Mouse (Mus musculus) liver, embryonic 11.5 days (tissue): ENCODE measurements at regions not wholly inside any gene's neighbourhood (a gene's known extent, or its start where the extent isn't known, plus 50 kb on each side); places are given as distances from the start of the nearest gene placed in this dataset.
A peak's percentile ranks its signal among the peaks of the same experiment; 100 is the strongest.

Experiments
- ATAC-seq: fragments of 200-750 bp; cut with Nextera tagmentation; replicated peaks from 2 replicates; pipeline ENCODE4 v1.8.0; 2017; ENCODE audit warnings: moderate number of reproducible peaks, mild to moderate bottlenecking, moderate TSS enrichment, moderate library complexity; ENCODE audit not compliant: low FRiP score
- DNase-seq: peaks from one replicate; pipeline ENCODE4 v3.0.0-alpha.2; 2017; ENCODE audit warnings: low spot score
- H3K27ac ChIP-seq: fragments of 300-500 bp; sonication (generic); 2 replicates; pipeline ENCODE4 v1.5.1; 2014; ENCODE audit warnings: mild to moderate bottlenecking, low read depth, low read length, control low read depth
- H3K27me3 ChIP-seq: fragments of 300-500 bp; sonication (generic); replicated peaks from 2 replicates; pipeline ENCODE4 v1.6.1; 2014; ENCODE audit warnings: low read length, mixed read lengths; ENCODE audit not compliant: control insufficient read depth, insufficient read depth
- H3K36me3 ChIP-seq: fragments of 300-500 bp; sonication (generic); 2 replicates; pipeline ENCODE4 v1.6.1; 2014; ENCODE audit warnings: mild to moderate bottlenecking, low read length, moderate library complexity, mixed read lengths; ENCODE audit not compliant: control insufficient read depth, insufficient read depth
- H3K4me1 ChIP-seq: fragments of 300-500 bp; sonication (generic); replicated peaks from 2 replicates; pipeline ENCODE4 v1.6.1; 2014; ENCODE audit warnings: low read length, mixed read lengths; ENCODE audit not compliant: control insufficient read depth, insufficient read depth
- H3K4me2 ChIP-seq: fragments of 300-500 bp; sonication (generic); 2 replicates; pipeline ENCODE4 v1.6.1; 2014; ENCODE audit warnings: mild to moderate bottlenecking, control low read depth, moderate library complexity
- H3K4me3 ChIP-seq: fragments of 300-500 bp; sonication (generic); 2 replicates; pipeline ENCODE4 v1.5.1; 2014; ENCODE audit warnings: low read depth, low read length, control low read depth
- H3K9ac ChIP-seq: fragments of 300-500 bp; sonication (generic); 2 replicates; pipeline ENCODE4 v1.6.1; 2014; ENCODE audit warnings: low read depth, low read length, control low read depth
- H3K9me3 ChIP-seq: fragments of 300-500 bp; sonication (generic); 2 replicates; pipeline ENCODE4 v1.6.1; 2016; ENCODE audit warnings: low read length, inconsistent platforms, mixed read lengths; ENCODE audit not compliant: control insufficient read depth
- WGBS: fragments of 180-500 bp; shearing (Covaris S2); extraction: QIAGEN DNeasy Blood & Tissue Kit; methylation state at CpG from one replicate; pipeline ENCODE4 v1.1.7; 2014; 5-methylcytosine and 5-hydroxymethylcytosine counted together

DNA sequence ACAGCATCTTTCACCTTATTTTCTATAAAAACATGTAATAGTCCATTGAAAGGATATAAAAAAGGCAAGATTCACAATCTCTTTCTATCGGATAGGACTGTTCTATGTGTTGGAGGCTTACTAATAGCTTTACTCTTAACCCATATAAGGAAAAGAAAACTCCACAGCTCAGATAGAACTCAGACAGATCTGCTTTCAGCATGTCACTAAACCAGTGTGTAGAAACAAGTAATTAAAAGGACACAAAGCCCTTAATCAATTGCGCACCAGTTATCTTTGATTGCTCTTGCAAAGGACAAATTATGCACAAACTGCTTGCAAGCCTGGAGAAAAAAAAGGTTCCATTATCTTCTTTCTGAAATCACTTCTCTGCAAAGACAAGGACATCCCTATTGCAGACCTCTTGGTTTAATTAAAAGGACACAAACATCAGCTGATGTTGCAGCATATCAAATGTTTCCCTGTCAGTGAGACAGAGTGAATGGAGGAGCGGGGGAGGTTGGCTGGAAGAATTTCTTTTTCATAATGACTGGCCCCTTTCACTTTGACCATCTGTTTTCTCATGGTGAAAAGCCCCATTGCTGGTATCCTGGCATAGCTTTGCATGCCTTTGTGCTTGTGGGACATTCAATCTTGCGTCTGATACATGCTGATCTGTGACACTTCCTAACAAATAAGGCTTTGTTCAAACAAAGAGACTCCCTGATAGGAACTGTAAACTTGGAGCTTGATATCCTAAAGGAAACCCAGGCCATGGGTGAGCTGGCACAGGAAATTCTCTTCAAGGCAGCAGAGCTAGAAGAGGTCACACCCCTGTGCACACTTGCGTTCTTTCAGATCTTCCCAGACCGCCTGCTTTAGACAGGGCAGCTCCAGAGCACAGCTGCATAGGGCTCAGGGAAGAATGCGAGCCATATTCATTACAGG is 162.8 kb upstream of the Rgmb start:
- H3K4me1 ChIP-seq = no peaks in the 10 kb centered on the region
- H3K9me3 ChIP-seq = no peaks in the 10 kb centered on the region
- no peak overlapping the region for H3K9ac ChIP-seq
- H3K36me3 ChIP-seq = no peaks in the 10 kb centered on the region
- DNase-seq (peak; percentile 32), ATAC-seq (peak; percentile 71)
- no peak overlapping the region for H3K4me3 ChIP-seq
- H3K27ac ChIP-seq = no peak overlapping the region
- H3K4me2 ChIP-seq = no peak overlapping the region
- H3K27me3 ChIP-seq = no peaks in the 10 kb centered on the region
- 37% methylated on average over 7 of the region's 7 CpGs for WGBS

DNA sequence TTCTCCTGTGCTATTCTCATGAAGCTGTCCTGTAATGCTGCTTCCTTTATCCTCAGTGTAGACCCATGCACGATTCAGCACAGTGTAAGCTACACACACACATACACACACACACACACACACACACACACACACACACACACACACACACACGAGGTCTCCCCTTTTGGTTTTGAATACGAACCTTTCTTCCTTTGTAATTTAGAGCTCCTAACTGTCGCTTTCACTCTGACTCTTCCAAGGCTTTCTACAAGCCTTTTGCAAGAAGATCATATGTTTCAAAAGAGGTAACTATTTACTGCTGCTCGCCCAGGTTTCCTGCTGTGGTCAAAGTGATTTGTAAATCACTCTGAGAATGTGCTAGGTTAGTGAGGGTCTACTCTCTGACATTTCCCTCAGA is 161.1 kb upstream of the Rgmb start:
- no peak overlapping the region for H3K4me3 ChIP-seq
- DNase-seq = no peak
- no peaks in the 10 kb centered on the region for H3K9me3 ChIP-seq
- no peak overlapping the region for H3K27ac ChIP-seq
- WGBS = 42% methylated on average over 5 of the region's 5 CpGs
- no peaks in the 10 kb centered on the region for H3K4me1 ChIP-seq
- ATAC-seq = no peak
- no peaks in the 10 kb centered on the region for H3K36me3 ChIP-seq
- H3K9ac ChIP-seq = no peak overlapping the region
- no peak overlapping the region for H3K4me2 ChIP-seq
- H3K27me3 ChIP-seq = no peaks in the 10 kb centered on the region

DNA sequence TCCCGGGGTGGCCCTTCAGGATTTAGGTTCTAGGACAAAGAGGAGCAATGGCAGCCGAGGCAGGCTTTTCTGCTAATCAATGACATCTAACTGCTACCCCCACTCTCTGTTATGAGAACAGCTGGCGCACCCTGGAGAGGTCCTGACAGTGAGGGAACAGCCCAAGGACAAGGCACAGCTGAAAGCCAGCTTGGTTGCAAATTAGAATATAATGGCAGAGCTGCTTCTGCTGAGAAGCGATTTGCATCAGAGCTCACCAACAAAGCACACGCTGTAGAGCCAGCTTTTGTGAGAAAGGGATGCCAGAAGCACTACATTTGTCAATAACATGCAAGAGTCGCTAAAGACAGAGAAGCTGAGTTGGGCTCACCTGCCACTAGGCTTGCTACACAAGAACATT is 159.5 kb upstream of the Rgmb start:
- Histone ChIP-seq H3K9ac (no peak overlapping the region), H3K4me3 (no peak overlapping the region), H3K4me2 (no peak overlapping the region), H3K4me1 (no peaks in the 10 kb centered on the region), H3K27me3 (no peaks in the 10 kb centered on the region), H3K9me3 (no peaks in the 10 kb centered on the region), H3K27ac (no peak overlapping the region), H3K36me3 (no peaks in the 10 kb centered on the region)
- no peak for ATAC-seq
- DNase-seq = no peak
- 28% methylated on average over 6 of the region's 6 CpGs for WGBS

DNA sequence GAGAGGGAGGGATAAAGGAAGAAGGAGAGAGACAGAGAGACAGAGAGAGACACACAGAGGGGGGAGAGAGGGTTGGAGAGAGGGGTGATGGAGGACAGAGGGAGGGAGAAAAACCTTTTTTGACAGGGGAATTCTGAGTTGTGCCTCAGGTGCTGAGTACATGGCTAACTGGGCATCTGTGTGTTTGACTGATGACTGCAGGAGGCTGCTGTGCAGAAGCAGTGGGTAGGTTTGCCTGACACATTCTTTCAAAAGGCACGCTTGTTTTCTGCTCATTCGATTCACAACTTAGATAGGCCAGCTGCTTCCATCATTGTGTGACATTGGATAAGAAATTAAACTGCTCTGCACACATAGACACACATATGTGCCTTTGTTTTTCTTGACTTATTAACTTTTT is 150.7 kb upstream of the Rgmb start:
- H3K4me2 ChIP-seq = no peak overlapping the region
- no peaks in the 10 kb centered on the region for H3K27me3 ChIP-seq
- no peaks in the 10 kb centered on the region for H3K36me3 ChIP-seq
- ATAC-seq = no peak
- no peak for DNase-seq
- H3K9me3 ChIP-seq = no peaks in the 10 kb centered on the region
- 69% methylated on average over 2 of the region's 2 CpGs for WGBS
- no peak overlapping the region for H3K27ac ChIP-seq
- H3K4me3 ChIP-seq = no peak overlapping the region
- H3K9ac ChIP-seq = no peak overlapping the region
- H3K4me1 ChIP-seq = no peaks in the 10 kb centered on the region

DNA sequence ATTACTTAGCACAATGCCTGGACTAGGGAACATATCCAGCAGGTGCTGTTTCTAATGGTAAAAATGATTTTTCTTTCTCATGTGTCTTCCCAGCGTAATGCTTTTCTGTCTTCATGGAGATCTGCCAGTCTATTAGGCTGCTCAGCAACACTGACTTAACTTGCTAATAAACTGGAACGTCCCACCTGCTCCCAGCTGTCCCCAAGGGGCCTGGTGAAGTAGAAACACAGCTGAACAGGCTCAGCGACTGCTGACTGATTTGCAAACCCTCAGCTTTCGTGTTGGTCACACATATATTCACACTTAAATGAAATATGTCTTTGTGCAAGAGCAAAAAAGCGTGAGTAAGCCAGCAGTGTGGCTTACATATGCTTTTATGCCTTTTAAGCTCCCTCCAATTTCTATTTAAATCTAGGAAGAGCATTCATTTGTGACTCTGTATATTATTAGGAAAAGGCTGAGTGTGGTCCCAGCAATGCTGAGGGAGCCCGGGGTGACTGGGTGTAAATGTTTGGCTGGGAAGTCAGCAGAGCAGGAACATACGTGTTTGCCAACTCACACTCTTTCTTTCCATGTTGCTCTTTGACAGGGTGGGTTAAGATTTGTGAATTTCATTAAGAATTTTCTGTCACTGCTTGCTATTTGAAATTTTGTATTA is 146.7 kb upstream of the Rgmb start:
- WGBS = 68% methylated on average over 7 of the region's 7 CpGs
- DNase-seq = no peak
- no peak overlapping the region for H3K4me2 ChIP-seq
- H3K4me1 ChIP-seq = no peaks in the 10 kb centered on the region
- H3K27ac ChIP-seq = no peak overlapping the region
- no peak for ATAC-seq
- H3K4me3 ChIP-seq = no peak overlapping the region
- no peaks in the 10 kb centered on the region for H3K36me3 ChIP-seq
- H3K27me3 ChIP-seq = no peaks in the 10 kb centered on the region
- no peak overlapping the region for H3K9ac ChIP-seq
- no peaks in the 10 kb centered on the region for H3K9me3 ChIP-seq

DNA sequence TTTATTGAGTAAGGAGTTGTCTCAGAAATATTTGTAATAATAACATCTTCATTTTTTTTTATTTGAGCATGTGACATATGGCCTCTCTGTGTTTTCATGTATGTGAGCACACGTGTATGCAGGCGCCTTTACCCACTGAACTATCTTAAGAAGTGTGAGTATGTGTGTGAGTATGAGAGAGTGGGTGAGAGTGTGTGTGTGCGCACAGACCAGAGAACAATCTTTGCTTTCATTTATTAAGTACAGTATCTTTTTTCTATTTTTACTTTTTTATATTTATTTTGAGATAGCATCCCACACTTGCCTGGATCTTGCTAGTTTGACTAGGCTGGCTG is 140.5 kb upstream of the Rgmb start:
- DNase-seq (no peak), ATAC-seq (no peak)
- H3K4me1 ChIP-seq = no peaks in the 10 kb centered on the region
- H3K27me3 ChIP-seq = no peaks in the 10 kb centered on the region
- H3K4me3 ChIP-seq = no peak overlapping the region
- H3K9me3 ChIP-seq = no peaks in the 10 kb centered on the region
- no peak overlapping the region for H3K27ac ChIP-seq
- H3K9ac ChIP-seq = no peak overlapping the region
- H3K36me3 ChIP-seq = no peaks in the 10 kb centered on the region
- no peak overlapping the region for H3K4me2 ChIP-seq
- 84% methylated on average over 3 of the region's 3 CpGs for WGBS

DNA sequence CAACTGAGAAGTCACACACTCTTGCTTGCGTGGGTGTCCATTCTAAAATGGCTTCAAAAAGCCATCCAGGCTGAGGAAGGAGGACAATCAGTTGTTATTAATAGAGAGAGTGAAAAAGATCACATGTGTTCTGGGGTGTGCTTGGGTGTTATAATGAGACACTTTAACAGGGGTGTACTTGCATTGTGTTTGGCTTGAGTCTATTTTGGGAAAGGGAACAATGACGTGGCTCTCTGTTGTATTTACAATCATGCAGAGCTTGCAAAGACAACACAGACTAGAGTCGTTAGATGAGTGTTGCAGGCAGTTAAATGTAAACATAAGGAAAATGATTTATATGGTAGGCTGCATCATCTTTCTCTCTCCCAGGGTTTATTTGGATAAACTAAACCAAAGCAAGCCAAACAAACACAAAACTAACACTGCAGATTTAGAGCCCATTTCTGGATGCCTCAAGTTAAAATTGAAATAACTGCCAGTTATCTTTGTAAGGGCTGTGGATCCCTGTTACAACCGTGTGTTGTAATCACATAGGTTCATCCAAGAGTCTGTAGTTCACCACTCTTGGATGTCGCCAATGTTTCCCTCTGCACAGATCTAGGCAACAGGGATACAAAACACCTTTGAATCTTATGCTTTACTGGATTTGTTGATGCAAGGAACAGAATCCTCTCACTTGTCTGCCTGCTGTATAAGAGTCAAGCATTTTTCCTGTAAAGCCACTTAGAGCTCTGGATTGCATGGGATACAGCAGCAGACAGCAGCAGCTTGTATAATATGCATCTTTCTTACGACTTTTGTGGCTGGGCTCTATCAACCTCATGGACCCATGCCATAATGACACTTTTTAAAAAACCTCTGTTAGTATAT is 139.9 kb upstream of the Rgmb start:
- 58% methylated on average over 6 of the region's 6 CpGs for WGBS
- Histone ChIP-seq H3K27me3 (no peaks in the 10 kb centered on the region), H3K4me1 (no peaks in the 10 kb centered on the region), H3K9ac (no peak overlapping the region), H3K36me3 (no peaks in the 10 kb centered on the region), H3K27ac (no peak overlapping the region), H3K4me2 (no peak overlapping the region), H3K4me3 (no peak overlapping the region), H3K9me3 (no peaks in the 10 kb centered on the region)
- DNase-seq (no peak), ATAC-seq (no peak)

DNA sequence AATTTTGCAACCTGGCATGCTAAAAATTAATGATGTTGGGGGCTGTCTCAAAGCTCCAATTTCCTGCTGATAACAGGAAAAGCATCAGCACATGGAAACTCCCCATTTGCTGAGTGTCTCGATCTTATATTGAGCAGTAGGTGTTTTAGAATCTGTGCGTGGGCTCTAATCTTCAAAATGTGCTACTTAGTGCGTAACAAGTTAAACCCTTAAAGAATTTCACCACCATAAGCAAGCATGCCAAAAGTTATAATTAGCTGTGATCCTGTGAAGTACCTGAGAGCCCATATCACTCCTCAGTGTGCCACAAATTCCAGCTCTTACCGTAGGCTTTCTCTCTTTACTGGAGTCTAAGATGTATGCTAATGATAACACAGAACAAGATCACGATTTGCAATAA is 137.5 kb upstream of the Rgmb start:
- no peaks in the 10 kb centered on the region for H3K4me1 ChIP-seq
- DNase-seq = no peak
- H3K4me2 ChIP-seq = no peak overlapping the region
- no peak overlapping the region for H3K27ac ChIP-seq
- H3K27me3 ChIP-seq = no peaks in the 10 kb centered on the region
- H3K9ac ChIP-seq = no peak overlapping the region
- no peaks in the 10 kb centered on the region for H3K36me3 ChIP-seq
- no peak overlapping the region for H3K4me3 ChIP-seq
- 74% methylated on average over 5 of the region's 5 CpGs for WGBS
- no peak for ATAC-seq
- no peaks in the 10 kb centered on the region for H3K9me3 ChIP-seq
